Mouse (Mus musculus): Measurements from ENCODE around the gene Cenpf. TPM values are rescaled to one million over a fixed set of nuclear protein-coding genes. Genes with fewer than 3 reads are reported as not detected.

The Cenpf gene
- 58.6 and 63.4 TPM in 2 replicates for polyA plus RNA-seq (2015; fragmentation: Nextera tagmentation; extraction: Ambion mirVana)

DNA sequence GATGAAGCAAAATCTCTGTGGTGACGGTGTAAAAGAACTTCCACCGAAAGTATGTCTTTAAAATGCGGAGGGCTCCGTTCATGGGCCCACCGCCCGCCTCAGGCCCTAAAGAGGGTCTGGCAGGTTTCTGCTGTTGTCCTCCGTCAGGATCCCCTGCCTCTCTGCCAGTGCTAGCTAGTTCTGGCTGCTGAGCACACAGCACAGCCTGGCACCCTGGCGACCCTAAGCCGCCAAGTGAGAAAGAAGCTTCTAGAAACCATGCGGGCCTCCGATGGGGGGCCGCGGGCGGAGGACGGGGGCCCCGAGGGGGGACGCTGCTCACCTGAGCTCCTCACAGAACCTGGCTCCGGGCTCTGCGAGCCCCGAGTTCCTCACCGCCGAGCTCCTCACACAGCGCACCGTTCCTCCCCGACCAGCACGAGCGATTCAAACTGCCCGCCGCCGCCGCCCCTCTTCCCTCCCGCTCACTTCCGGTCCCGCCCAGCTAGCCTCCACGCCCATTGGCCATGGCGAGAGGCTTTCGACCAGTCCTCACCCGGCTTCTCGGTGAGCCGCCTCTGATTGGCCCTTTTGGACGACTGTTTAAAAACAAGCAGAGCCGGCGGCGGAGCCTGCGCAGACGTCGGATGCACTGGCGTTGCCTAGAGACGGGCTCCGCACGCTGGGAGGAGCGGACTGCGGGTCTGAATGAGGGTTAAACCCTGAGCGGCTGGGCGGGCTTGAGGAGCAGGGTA is at the start of gene Cenpf:
Gene Cenpf (minus strand): TSS at position 433 of the 734 bp plus-strand sequence.
- Histone ChIP-seq H3K9me3 (replicated peaks) (no peaks in the 10 kb centered on the region), H3K27me3 (no peaks in the 10 kb centered on the region), H3K36me3 (peaks cover 32% of the 10 kb centered on the region), H3K9ac (peak within 1 kb of the TSS; percentile 86), H3K4me1 (replicated peaks) (peaks cover 26% of the 10 kb centered on the region), H3K4me3 (replicated peaks) (peak within 1 kb of the TSS; percentile 71), H3K27ac (peak within 1 kb of the TSS; percentile 77), H3K4me2 (peak within 1 kb of the TSS; percentile 83)
- WGBS (ENCODE audit: insufficient replicate concordance) = under 1% methylated on average over 55 of the region's 55 CpGs
- peak; percentile 99 for ATAC-seq (ENCODE audit: low read depth)
- DNase-seq = peak; percentile 99

DNA sequence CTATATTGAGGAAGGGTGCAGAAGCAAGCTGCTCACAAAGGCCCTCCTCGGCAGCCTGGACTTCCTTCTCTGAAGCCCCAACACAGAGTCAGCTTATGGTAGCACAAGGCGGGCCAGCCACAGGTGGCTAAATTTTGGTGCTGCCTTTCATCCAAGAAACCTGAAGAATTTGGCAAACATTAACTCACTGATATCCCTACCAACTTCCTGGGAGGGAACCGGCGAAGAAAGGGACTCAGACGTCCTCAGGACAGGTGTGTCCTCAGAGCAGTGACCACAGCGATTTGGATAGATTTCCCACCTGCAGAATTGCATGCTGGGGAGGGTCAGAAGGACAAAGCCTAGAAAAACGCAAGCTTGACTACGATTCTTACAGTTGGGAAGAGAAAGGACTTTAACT is 44.3 kb upstream of the Cenpf start:
- DNase-seq = no peak
- H3K27me3 ChIP-seq = peaks cover 52% of the 10 kb centered on the region
- no peak for ATAC-seq (ENCODE audit: low read depth)
- no peaks in the 10 kb centered on the region for H3K36me3 ChIP-seq
- H3K9me3 ChIP-seq (replicated peaks) = no peaks in the 10 kb centered on the region
- H3K27ac ChIP-seq = no peak overlapping the region
- H3K4me1 ChIP-seq (replicated peaks) = 0 out of 2 replicates have a peak, but pooled peaks cover 4% of the 10 kb centered on the region
- H3K4me3 ChIP-seq (replicated peaks) = no peak overlapping the region
- 60% methylated on average over 8 of the region's 8 CpGs for whole genome bisulfite sequencing (ENCODE audit: insufficient replicate concordance)
- no peak overlapping the region for H3K4me2 ChIP-seq
- no peak overlapping the region for H3K9ac ChIP-seq

DNA sequence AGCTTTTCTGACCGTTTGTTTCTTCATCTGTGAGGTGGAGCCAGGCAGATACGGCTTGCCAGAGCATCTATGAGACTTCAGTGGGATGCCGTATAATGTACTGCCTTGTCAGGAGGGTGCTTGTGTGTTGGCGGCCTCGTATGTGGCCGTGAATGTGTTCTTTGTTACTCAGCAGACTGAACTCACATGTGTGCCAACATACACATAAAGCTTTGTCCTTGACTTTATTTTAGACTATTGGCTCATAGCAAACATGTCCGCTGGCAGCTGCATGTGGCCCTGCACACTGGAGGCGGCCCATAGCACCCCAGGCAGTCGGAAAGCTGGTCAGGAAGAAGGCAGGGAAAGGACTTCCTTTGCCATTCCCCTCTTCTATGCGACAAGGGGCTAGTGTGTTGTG is 43.8 kb upstream of the Cenpf start:
- H3K4me1 ChIP-seq (replicated peaks) = 0 out of 2 replicates have a peak, but pooled peaks cover 4% of the 10 kb centered on the region
- DNase-seq (no peak), ATAC-seq (ENCODE audit: low read depth) (no peak)
- no peak overlapping the region for H3K27ac ChIP-seq
- WGBS (ENCODE audit: insufficient replicate concordance) = 71% methylated on average over 10 of the region's 10 CpGs
- H3K27me3 ChIP-seq = peaks cover 57% of the 10 kb centered on the region
- no peaks in the 10 kb centered on the region for H3K36me3 ChIP-seq
- no peaks in the 10 kb centered on the region for H3K9me3 ChIP-seq (replicated peaks)
- H3K4me3 ChIP-seq (replicated peaks) = no peak overlapping the region
- H3K9ac ChIP-seq = no peak overlapping the region
- H3K4me2 ChIP-seq = no peak overlapping the region

DNA sequence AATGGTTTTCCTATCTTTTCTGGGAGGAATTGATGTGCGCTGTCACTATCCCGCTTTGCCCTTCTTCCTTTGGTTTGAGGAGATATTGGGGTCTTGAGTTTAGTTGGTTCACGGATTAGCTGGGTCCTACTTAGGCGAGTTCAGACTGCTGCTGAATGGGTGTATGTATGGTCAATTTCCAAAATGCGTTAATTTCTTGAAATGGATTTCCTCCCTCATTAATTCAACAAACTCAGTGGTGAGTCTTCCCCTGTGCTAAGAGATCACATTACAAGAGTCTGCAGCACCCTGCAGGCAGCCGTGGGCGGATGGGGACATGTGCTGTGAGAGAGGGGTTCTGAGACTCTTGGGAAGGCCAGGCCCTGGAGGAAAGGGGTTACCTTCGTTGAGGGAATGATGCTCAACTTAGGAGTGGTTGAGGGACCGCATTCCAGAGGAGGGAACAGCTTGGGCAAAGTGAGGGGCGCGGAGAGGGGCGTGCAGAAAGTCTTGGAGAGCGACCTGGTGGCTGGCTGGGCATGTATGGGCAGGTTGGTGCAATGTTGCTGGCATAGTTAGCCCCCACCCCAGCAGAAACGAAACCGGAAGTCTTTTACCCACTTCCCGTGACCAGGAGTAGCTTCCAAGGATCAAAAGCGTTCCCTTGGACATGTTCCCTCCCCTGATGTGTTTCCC is 41.4 kb upstream of the Cenpf start:
- 16% methylated on average over 17 of the region's 17 CpGs for WGBS (ENCODE audit: insufficient replicate concordance)
- Histone ChIP-seq H3K9me3 (replicated peaks) (no peaks in the 10 kb centered on the region), H3K4me2 (peak overlapping the region; percentile 65), H3K36me3 (no peaks in the 10 kb centered on the region), H3K4me3 (replicated peaks) (peak overlapping the region; percentile 54), H3K27me3 (peaks cover 73% of the 10 kb centered on the region), H3K9ac (no peak overlapping the region), H3K27ac (no peak overlapping the region), H3K4me1 (replicated peaks) (0 out of 2 replicates have a peak, but pooled peaks cover 4% of the 10 kb centered on the region)
- DNase-seq (no peak), ATAC-seq (ENCODE audit: low read depth) (no peak)

DNA sequence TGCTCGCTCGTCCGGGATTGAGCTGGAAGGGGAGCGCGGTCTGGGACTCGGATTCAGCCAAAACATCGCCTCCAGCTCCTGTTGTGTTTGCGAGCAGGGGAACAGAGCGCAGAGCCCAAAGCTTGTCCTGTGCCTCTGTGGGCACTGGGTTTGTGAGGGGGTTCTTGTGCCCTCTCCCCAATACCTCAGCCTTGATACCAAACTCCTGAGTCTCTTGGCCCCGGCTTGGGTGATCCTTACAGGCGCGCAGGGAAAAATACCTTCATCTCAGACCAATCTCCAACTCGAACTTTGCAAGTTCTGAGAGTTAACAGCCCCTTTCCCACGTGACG is 40.9 kb upstream of the Cenpf start:
- no peak for ATAC-seq (ENCODE audit: low read depth)
- H3K4me3 ChIP-seq (replicated peaks) = peak overlapping the region; percentile 54
- H3K9me3 ChIP-seq (replicated peaks) = no peaks in the 10 kb centered on the region
- H3K36me3 ChIP-seq = no peaks in the 10 kb centered on the region
- H3K4me1 ChIP-seq (replicated peaks) = 0 out of 2 replicates have a peak, but pooled peaks cover 4% of the 10 kb centered on the region
- H3K27me3 ChIP-seq = peaks cover 73% of the 10 kb centered on the region
- peak overlapping the region; percentile 65 for H3K4me2 ChIP-seq
- 2% methylated on average over 15 of the region's 15 CpGs for WGBS (ENCODE audit: insufficient replicate concordance)
- DNase-seq = no peak
- H3K9ac ChIP-seq = peak overlapping the region; percentile 51
- H3K27ac ChIP-seq = no peak overlapping the region

DNA sequence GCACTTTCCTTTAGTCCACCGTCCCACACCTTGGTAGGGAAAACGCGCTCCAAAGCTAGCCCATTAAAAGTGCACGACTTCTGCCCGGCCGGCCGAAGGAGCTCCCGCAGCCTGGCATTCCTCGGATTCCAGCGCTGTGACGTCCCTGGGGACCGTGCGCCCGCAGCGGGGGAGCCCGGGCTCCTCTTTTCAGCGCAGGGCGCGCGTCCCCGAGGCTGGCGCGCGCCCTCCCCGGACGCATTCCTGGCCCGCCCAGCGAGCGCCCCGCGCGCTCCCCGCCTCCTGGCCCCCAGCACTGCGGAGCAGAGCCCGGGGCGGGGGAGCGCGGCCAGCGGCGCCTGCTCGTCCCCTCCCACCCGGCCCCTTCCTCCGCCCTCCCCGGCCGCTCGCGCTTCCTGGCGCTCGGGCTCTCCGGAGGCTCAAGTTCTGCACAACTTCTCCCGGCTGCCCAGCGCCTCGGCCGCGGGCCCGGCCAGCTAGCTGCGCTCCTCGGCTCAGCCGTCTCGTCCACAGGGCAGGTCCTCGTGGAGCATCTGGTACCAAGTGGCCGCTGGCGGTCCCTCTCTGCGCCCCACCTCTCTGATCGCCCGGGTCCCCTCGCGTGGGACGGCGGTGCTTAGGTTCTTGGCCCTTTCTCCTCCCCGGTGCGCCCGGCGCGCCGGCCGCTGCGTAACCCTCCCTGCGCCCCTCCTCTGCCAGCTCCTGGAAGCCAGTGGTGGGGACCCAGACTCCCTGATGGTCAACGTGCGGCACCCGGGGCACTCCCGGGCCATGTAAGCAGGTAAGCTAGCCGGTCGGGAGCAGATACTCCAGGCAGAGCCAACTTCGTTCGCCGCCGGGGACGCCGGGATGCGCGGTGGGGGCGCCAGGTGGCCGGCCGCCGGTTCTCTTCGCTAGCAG is 40.2 kb upstream of the Cenpf start, which contains the start of gene Ptpn14:
Gene Ptpn14 (plus strand): TSS at position 385 of the 900 bp plus-strand sequence.
- H3K4me3 ChIP-seq (replicated peaks) = peak within 1 kb of the TSS; percentile 54
- no peaks in the 10 kb centered on the region for H3K9me3 ChIP-seq (replicated peaks)
- no peak for DNase-seq
- peak; percentile 76 for ATAC-seq (ENCODE audit: low read depth)
- H3K27ac ChIP-seq = peak within 1 kb of the TSS; percentile 55
- under 1% methylated on average over 92 of the region's 98 CpGs for WGBS (ENCODE audit: insufficient replicate concordance)
- H3K9ac ChIP-seq = peak within 1 kb of the TSS; percentile 51
- peaks cover 73% of the 10 kb centered on the region for H3K27me3 ChIP-seq
- peak within 1 kb of the TSS; percentile 65 for H3K4me2 ChIP-seq
- no peaks in the 10 kb centered on the region for H3K36me3 ChIP-seq
- 0 out of 2 replicates have a peak, but pooled peaks cover 4% of the 10 kb centered on the region for H3K4me1 ChIP-seq (replicated peaks)

DNA sequence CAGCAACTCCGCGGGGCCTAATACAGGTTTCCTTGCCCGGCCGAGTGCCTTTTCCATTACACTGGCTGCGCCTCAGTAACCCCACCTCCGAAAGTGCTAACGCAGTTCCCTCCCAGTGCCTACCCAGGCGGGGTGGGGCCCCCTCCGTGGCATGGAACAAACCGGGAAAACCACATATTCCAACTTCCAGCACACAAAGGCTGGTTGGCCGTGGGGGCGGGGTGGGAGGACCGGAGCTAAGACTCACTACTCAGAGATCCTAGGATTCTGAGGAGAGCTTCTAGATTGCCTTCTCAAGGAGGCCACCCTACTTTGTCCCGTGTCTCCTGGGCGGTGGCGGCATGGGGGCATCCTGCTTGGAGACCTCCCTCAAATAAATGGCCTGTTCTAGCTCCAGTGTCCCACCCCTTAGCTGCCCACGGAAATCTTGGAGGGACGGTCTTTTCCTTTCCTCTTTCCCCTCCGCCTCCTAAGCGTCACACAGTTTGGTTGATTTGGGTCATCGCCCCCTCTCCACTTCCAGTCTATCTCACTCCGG is 39.5 kb upstream of the Cenpf start:
- ATAC-seq (ENCODE audit: low read depth) = peak; percentile 10; the same call in 1 of the 2 replicates
- Histone ChIP-seq H3K4me1 (replicated peaks) (0 out of 2 replicates have a peak, but pooled peaks cover 4% of the 10 kb centered on the region), H3K9me3 (replicated peaks) (no peaks in the 10 kb centered on the region), H3K27me3 (peaks cover 73% of the 10 kb centered on the region), H3K27ac (peak overlapping the region; percentile 55), H3K4me2 (peak overlapping the region; percentile 65), H3K4me3 (replicated peaks) (peak overlapping the region; percentile 54), H3K9ac (0 out of 2 replicates have a peak overlapping the region, but pooled peaks have one; percentile 22), H3K36me3 (no peaks in the 10 kb centered on the region)
- 9% methylated on average over 22 of the region's 22 CpGs for WGBS (ENCODE audit: insufficient replicate concordance)
- DNase-seq = no peak

DNA sequence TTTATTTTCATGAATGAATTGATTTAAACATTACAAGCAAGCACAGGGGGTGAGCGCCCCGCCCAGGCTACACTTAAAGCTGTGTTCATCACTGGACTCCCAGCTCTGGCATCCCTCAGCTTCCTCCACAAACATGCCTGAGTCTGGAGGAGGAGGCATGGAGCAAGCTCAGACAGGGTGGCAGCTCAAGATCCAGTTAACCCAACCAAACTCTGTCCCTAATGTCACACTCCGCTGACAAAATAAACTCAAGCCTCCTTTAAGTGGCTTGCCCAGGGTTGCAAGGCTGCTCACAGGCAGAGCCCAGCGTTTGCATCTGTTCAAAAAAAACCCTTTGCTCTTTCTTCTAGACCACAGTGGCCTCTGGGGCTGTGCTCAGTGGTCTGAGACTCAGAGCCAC is 38.2 kb upstream of the Cenpf start:
- no peak overlapping the region for H3K27ac ChIP-seq
- ATAC-seq (ENCODE audit: low read depth) (no peak), DNase-seq (no peak)
- no peaks in the 10 kb centered on the region for H3K36me3 ChIP-seq
- no peak overlapping the region for H3K9ac ChIP-seq
- H3K9me3 ChIP-seq (replicated peaks) = no peaks in the 10 kb centered on the region
- peaks cover 60% of the 10 kb centered on the region for H3K27me3 ChIP-seq
- H3K4me3 ChIP-seq (replicated peaks) = no peak overlapping the region
- 62% methylated on average over 4 of the region's 4 CpGs for WGBS (ENCODE audit: insufficient replicate concordance)
- H3K4me1 ChIP-seq (replicated peaks) = 0 out of 2 replicates have a peak, but pooled peaks cover 4% of the 10 kb centered on the region
- no peak overlapping the region for H3K4me2 ChIP-seq

DNA sequence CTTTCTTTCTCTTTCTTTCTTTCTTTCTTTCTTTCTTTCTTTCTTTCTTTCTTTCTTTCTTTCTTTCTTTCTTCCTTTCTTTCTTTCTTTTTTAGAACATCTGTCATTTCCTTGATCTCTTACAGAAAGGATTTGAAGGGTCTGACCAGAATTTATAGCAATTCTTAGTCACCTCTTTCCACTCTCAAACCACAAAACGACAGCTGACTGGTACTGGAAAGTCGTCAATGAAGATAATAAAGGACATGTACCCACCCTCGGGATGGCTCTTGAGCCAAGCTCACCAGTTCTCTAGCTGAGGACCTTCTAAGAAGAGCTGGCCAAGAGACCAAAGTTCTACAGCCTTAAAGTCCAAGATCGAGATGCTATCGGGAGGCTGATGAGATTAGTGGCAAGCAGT is 30.7 kb upstream of the Cenpf start:
- no peak for ATAC-seq (ENCODE audit: low read depth)
- peaks cover 10% of the 10 kb centered on the region; the same call in 1 of the 2 replicates for H3K27me3 ChIP-seq
- H3K4me2 ChIP-seq = no peak overlapping the region
- no peak overlapping the region for H3K27ac ChIP-seq
- H3K36me3 ChIP-seq = no peaks in the 10 kb centered on the region
- 0 out of 2 replicates have a peak, but pooled peaks cover 3% of the 10 kb centered on the region for H3K9me3 ChIP-seq (replicated peaks)
- no peaks in the 10 kb centered on the region for H3K4me1 ChIP-seq (replicated peaks)
- H3K9ac ChIP-seq = no peak overlapping the region
- WGBS (ENCODE audit: insufficient replicate concordance) = 40% methylated on average over 5 of the region's 5 CpGs
- no peak overlapping the region for H3K4me3 ChIP-seq (replicated peaks)
- DNase-seq = no peak

DNA sequence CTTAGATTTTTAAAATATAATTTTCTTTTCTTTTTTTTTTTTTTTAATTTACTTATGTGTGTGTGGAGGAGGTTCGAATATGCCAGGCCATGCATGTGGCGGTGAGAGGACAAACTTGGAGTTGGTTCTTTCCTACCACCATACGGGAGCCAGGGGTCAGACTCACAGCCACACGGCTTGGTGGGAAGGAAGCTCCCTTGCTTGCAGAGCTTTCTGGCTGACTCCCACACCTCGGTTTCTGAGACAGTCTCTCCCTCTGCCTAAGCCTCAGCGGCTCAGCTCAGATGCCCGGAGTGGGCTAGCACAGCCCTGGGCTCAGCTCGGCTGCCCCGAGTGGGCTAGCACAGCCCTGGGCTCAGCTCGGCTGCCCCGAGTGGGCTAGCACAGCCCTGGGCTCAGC is 29.7 kb upstream of the Cenpf start:
- Histone ChIP-seq H3K9me3 (replicated peaks) (0 out of 2 replicates have a peak, but pooled peaks cover 3% of the 10 kb centered on the region), H3K27ac (no peak overlapping the region), H3K27me3 (peaks cover 10% of the 10 kb centered on the region; the same call in 1 of the 2 replicates), H3K4me3 (replicated peaks) (no peak overlapping the region), H3K4me2 (no peak overlapping the region), H3K4me1 (replicated peaks) (no peaks in the 10 kb centered on the region), H3K9ac (no peak overlapping the region), H3K36me3 (no peaks in the 10 kb centered on the region)
- 67% methylated on average over 11 of the region's 11 CpGs for WGBS (ENCODE audit: insufficient replicate concordance)
- ATAC-seq (ENCODE audit: low read depth) (no peak), DNase-seq (no peak)

Measured in liver, embryonic 13.5 days (tissue).